In the genomic region with DNA sequence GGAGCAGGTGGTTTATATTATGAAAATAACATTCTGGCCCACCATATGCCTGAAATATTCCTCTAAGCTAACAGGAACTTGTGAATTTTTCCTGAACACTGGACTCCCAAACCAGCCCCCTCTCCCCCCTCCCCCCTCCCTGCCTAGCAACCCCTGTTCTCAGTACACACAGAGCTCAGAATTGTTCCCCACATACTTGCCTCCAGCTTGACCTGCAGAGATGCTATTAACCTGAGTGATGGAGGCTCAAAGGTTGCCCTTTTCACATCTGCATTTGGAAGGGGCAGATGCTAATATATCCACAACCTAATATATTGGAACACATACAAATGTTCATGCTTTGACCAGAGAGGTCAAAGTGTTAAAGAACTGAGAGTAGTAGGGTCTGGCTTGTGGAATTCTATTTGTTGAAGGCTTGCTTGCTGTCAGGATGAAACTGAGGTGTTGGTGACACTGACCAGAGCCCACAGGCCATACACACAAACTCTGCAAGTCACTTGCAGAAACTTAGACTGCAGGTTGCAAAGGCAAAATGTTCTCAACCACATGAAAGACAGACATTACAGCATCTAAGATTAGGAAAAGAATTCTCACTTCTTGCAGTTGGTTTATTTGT, we compare ENCODE assay signal across 21 mouse cellular contexts. TPM values are rescaled to one million over a fixed set of nuclear protein-coding genes. Genes with fewer than 3 reads are reported as not detected.
A peak's percentile ranks its signal among the peaks of the same experiment; 100 is the strongest.
DNase-seq lines count a peak whose midpoint lies in the region; ATAC-seq lines count a peak whose summit lies in the region.
"Had no signal": no experiment of that assay in that cellular context is flagged by ENCODE, and none has a peak within 500 bp of the region (broad histone marks: within the 10 kb centered on the region; RNA-seq: fewer than 3 reads in every experiment).

No protein-coding gene starts in this region.

- no peak overlapping the region for H3K4me3 ChIP-seq in heart, embryonic 12.5 days
- H3K4me3 ChIP-seq in embryonic facial prominence, embryonic 11.5 days (ENCODE audit: low read depth, low read length), result no peak overlapping the region
- no peak overlapping the region for H3K4me3 ChIP-seq in limb, embryonic 13.5 days
- H3K4me3 ChIP-seq: hindbrain, embryonic 13.5 days; layer of hippocampus, adult 2 months; midbrain, embryonic 10.5 days; neural tube, embryonic 12.5 days had no signal

- H3K4me2 ChIP-seq in heart, embryonic 12.5 days, result no peak overlapping the region
- H3K4me2 ChIP-seq in embryonic facial prominence, embryonic 11.5 days (ENCODE audit: low read depth, low read length), result no peak overlapping the region
- H3K4me2 ChIP-seq in limb, embryonic 13.5 days (replicated peaks), result no peak overlapping the region
- H3K4me2 ChIP-seq: hindbrain, embryonic 13.5 days; liver, embryonic 11.5 days; neural tube, embryonic 12.5 days had no signal

- H3K36me3 ChIP-seq in heart, embryonic 12.5 days, result no peaks in the 10 kb centered on the region
- H3K36me3 ChIP-seq in embryonic facial prominence, embryonic 11.5 days (replicated peaks; ENCODE audit: control insufficient read depth, insufficient read depth, low read depth, low read length), result no peaks in the 10 kb centered on the region
- H3K36me3 ChIP-seq in limb, embryonic 13.5 days, result no peaks in the 10 kb centered on the region
- H3K36me3 ChIP-seq: hindbrain, embryonic 13.5 days; neural tube, embryonic 12.5 days had no signal

- no peak for DNase-seq in heart, postnatal 36 days
- DNase-seq in embryo, embryonic 10.5 days (ENCODE audit: low spot score), result peak; percentile 63
- peak; percentile 79 for DNase-seq in embryonic facial prominence, embryonic 11.5 days (ENCODE audit: low spot score)
- no peak for DNase-seq in gastrocnemius, postnatal 4 days (ENCODE audit: low spot score in 2 of 2)
- DNase-seq: cerebellum, adult 8-10 months; gastrocnemius, postnatal 10 days; kidney, adult 8-10 months; kidney, postnatal 14 days; layer of hippocampus, postnatal 36 days; lung, adult 2 months; lung, postnatal 36 days; spleen, adult 18-20 months; thymus, postnatal 36 days had no signal

- no peaks in the 10 kb centered on the region for H3K27me3 ChIP-seq in heart, embryonic 12.5 days (replicated peaks)
- H3K27me3 ChIP-seq in embryonic facial prominence, embryonic 11.5 days (ENCODE audit: control insufficient read depth, insufficient read depth, low read length), result no peaks in the 10 kb centered on the region
- H3K27me3 ChIP-seq in limb, embryonic 13.5 days, result no peaks in the 10 kb centered on the region
- H3K27me3 ChIP-seq: hindbrain, embryonic 13.5 days; neural tube, embryonic 12.5 days had no signal

- no peaks in the 10 kb centered on the region for H3K9me3 ChIP-seq in heart, embryonic 12.5 days (replicated peaks)
- no peaks in the 10 kb centered on the region for H3K9me3 ChIP-seq in embryonic facial prominence, embryonic 11.5 days (replicated peaks; ENCODE audit: control insufficient read depth, low read length)
- H3K9me3 ChIP-seq in limb, embryonic 13.5 days, result no peaks in the 10 kb centered on the region
- H3K9me3 ChIP-seq: hindbrain, embryonic 13.5 days; midbrain, embryonic 10.5 days; neural tube, embryonic 12.5 days had no signal

- intact Hi-C loops in heart, postnatal 36 days (cut with DNase I), result no loop called here

- no peak overlapping the region for H3K9ac ChIP-seq in heart, embryonic 12.5 days
- no peak overlapping the region for H3K9ac ChIP-seq in embryonic facial prominence, embryonic 11.5 days (replicated peaks; ENCODE audit: low read length)
- no peak overlapping the region for H3K9ac ChIP-seq in limb, embryonic 13.5 days
- H3K9ac ChIP-seq: hindbrain, embryonic 13.5 days; neural tube, embryonic 12.5 days had no signal

- ATAC-seq in heart, embryonic 12.5 days (ENCODE audit: insufficient number of reproducible peaks, low FRiP score), result no peak
- peak; percentile 72 for ATAC-seq in embryonic facial prominence, embryonic 11.5 days (replicated peaks; ENCODE audit: insufficient number of reproducible peaks, low FRiP score, low TSS enrichment, low read depth)
- peak; percentile 87 for ATAC-seq in limb, embryonic 13.5 days (ENCODE audit: low FRiP score, low read depth)
- no peak for ATAC-seq in megakaryocyte-erythroid progenitor cell, adult 5-6 weeks (replicated peaks; ENCODE audit: low FRiP score, low TSS enrichment, poor library complexity, severe bottlenecking)

- H3K4me1 ChIP-seq in heart, embryonic 12.5 days (replicated peaks), result no peaks in the 10 kb centered on the region; the same call in 1 of the 2 replicates
- H3K4me1 ChIP-seq in embryonic facial prominence, embryonic 11.5 days (ENCODE audit: control insufficient read depth, insufficient read depth, low read length), result no peaks in the 10 kb centered on the region
- H3K4me1 ChIP-seq in limb, embryonic 13.5 days, result peaks cover 35% of the 10 kb centered on the region
- H3K4me1 ChIP-seq: hindbrain, embryonic 13.5 days; neural tube, embryonic 12.5 days had no signal

- H3K27ac ChIP-seq in heart, embryonic 12.5 days (ENCODE audit: poor library complexity, severe bottlenecking), result peak overlapping the region; percentile 32; the same call in 1 of the 2 replicates
- no peak overlapping the region for H3K27ac ChIP-seq in embryonic facial prominence, embryonic 11.5 days (replicated peaks; ENCODE audit: low read depth, low read length)
- H3K27ac ChIP-seq in limb, embryonic 13.5 days, result peak overlapping the region; percentile 52; the same call in 1 of the 2 replicates
- H3K27ac ChIP-seq: hindbrain, embryonic 13.5 days; layer of hippocampus, adult 2 months; midbrain, embryonic 10.5 days; neural tube, embryonic 12.5 days had no signal

RNA-seq across cellular contexts. Expression of gene Lix1, which starts 36.2 kb away (rescaled TPM):
- polyA plus RNA-seq in heart, embryonic 12.5 days (2016; fragmentation: Nextera tagmentation; extraction: Ambion mirVana), result 4.5 TPM in 2 replicates
- total RNA-seq in heart, postnatal 36 days (2021), result 1 to 10 TPM; 6.3 to 7.1 TPM
- polyA plus RNA-seq in embryonic facial prominence, embryonic 11.5 days (2014; fragmentation: Nextera tagmentation; extraction: Ambion mirVana), result 64.5 and 69.2 TPM in 2 replicates
- 17.2 and 17.9 TPM in 2 replicates for polyA plus RNA-seq in limb, embryonic 13.5 days (2015; fragmentation: Nextera tagmentation; extraction: Ambion mirVana)
- total RNA-seq in gastrocnemius, postnatal 4 days (2021), result 1 to 10 TPM; 3.2 TPM
- not detected in 2 replicates for total RNA-seq in megakaryocyte-erythroid progenitor cell, adult 5-6 weeks (2014; fragmentation: Nextera tagmentation)
- not detected in 2 replicates for total RNA-seq in megakaryocyte-erythroid progenitor cell, adult 5-6 weeks (2017)

Comparison
In these comparisons a context has a peak if more than half of its experiments do, and no peak if none do; other contexts are left out.
1. ATAC-seq: peak in embryonic facial prominence, embryonic 11.5 days (single experiment) and limb, embryonic 13.5 days (single experiment); none in heart, embryonic 12.5 days (single experiment) and megakaryocyte-erythroid progenitor cell, adult 5-6 weeks (single experiment).
2. DNase-seq: peak in embryo, embryonic 10.5 days (single experiment) and embryonic facial prominence, embryonic 11.5 days (single experiment); none in heart, postnatal 36 days (0 of 2) and gastrocnemius, postnatal 4 days (0 of 2).
3. RNA of gene Lix1, which starts 36.2 kb away (total RNA-seq): 6.3 to 7.1 TPM in heart, postnatal 36 days and 3.2 TPM in gastrocnemius, postnatal 4 days; not detected in megakaryocyte-erythroid progenitor cell, adult 5-6 weeks; every median in the first group is over 4 times any median in the second.